Mouse (Mus musculus) midbrain, postnatal 0 days (tissue): Measurements from ENCODE around the gene Spdye4b. TPM values are rescaled to one million over a fixed set of nuclear protein-coding genes. Genes with fewer than 3 reads are reported as not detected.

Source experiments
- ATAC-seq: fragments of 200-750 bp; cut with Nextera tagmentation; 2 replicates; pipeline ENCODE4 v1.8.0; 2017; ENCODE audit warnings: moderate number of reproducible peaks, mild to moderate bottlenecking, moderate TSS enrichment, moderate library complexity; ENCODE audit not compliant: low FRiP score
- DNase-seq: peaks from one replicate; pipeline ENCODE4 v3.0.0-alpha.2; 2015; ENCODE audit warnings: low spot score
- H3K27ac ChIP-seq: fragments of 300-500 bp; sonication (generic); 2 replicates; pipeline ENCODE4 v1.5.1; 2014; ENCODE audit warnings: low read depth, mild to moderate bottlenecking, low read length, mixed read lengths
- H3K27me3 ChIP-seq: fragments of 300-500 bp; sonication (generic); 2 replicates; pipeline ENCODE4 v1.6.1; 2014; ENCODE audit warnings: low read length, control low read depth, mixed read lengths; ENCODE audit not compliant: insufficient read depth
- H3K36me3 ChIP-seq: fragments of 300-500 bp; sonication (generic); 2 replicates; pipeline ENCODE4 v1.6.1; 2014; ENCODE audit warnings: low read length, control low read depth, mixed read lengths; ENCODE audit not compliant: insufficient read depth
- H3K4me1 ChIP-seq: fragments of 300-500 bp; sonication (generic); 2 replicates; pipeline ENCODE4 v1.6.1; 2014; ENCODE audit warnings: mild to moderate bottlenecking, control low read depth, antibody characterized with exemption, low read length, mixed read lengths; ENCODE audit not compliant: insufficient read depth
- H3K4me2 ChIP-seq: fragments of 300-500 bp; sonication (generic); 2 replicates; pipeline ENCODE4 v1.6.1; 2014; ENCODE audit warnings: low read depth, mild to moderate bottlenecking, low read length, mixed read lengths; ENCODE audit not compliant: poor library complexity, severe bottlenecking
- H3K4me3 ChIP-seq: fragments of 300-500 bp; sonication (generic); 2 replicates; pipeline ENCODE4 v1.5.1; 2014; ENCODE audit warnings: low read depth, mild to moderate bottlenecking, low read length, moderate library complexity
- H3K9ac ChIP-seq: fragments of 300-500 bp; sonication (generic); replicated peaks from 2 replicates; pipeline ENCODE4 v1.6.1; 2014; ENCODE audit warnings: mild to moderate bottlenecking, low read length, moderate library complexity, mixed read lengths; ENCODE audit not compliant: poor library complexity, severe bottlenecking
- H3K9me3 ChIP-seq: fragments of 300-500 bp; sonication (generic); 2 replicates; pipeline ENCODE4 v1.6.1; 2016; ENCODE audit warnings: low read length, control low read depth
- CTCF ChIP-seq: IDR thresholded peaks from 2 replicates; pipeline ENCODE4 v1.5.1; 2016; ENCODE audit warnings: antibody characterized with exemption, mild to moderate bottlenecking
- WGBS: fragments of 180-500 bp; shearing (Covaris S2); extraction: QIAGEN DNeasy Blood & Tissue Kit; methylation state at CpG from one replicate; pipeline ENCODE4 v1.1.7; 2014; 5-methylcytosine and 5-hydroxymethylcytosine counted together
- microRNA-seq: library from miRNA; unstranded; fragments of <30 nt; microRNA quantifications from one replicate; pipeline ENCODE4, GENCODE M21; 2016; ENCODE audit warnings: borderline number of aligned reads
- polyA plus RNA-seq: library from polyadenylated mRNA; unstranded; fragments of >200 nt; fragmentation: Nextera tagmentation; extraction: Ambion mirVana; gene quantifications from 2 replicates; pipeline ENCODE4 v1.2.1, GENCODE M21; 2015
- total RNA-seq: library from RNA; depleted of rRNA; stranded (reverse); fragments of >200 nt; gene quantifications from 2 replicates; pipeline ENCODE4 v1.2.3, GENCODE M21; 2014; rRNA removed

The Spdye4b gene
- total and polyA plus RNA-seq, 2 experiments from 2014 or later, result not detected

DNA sequence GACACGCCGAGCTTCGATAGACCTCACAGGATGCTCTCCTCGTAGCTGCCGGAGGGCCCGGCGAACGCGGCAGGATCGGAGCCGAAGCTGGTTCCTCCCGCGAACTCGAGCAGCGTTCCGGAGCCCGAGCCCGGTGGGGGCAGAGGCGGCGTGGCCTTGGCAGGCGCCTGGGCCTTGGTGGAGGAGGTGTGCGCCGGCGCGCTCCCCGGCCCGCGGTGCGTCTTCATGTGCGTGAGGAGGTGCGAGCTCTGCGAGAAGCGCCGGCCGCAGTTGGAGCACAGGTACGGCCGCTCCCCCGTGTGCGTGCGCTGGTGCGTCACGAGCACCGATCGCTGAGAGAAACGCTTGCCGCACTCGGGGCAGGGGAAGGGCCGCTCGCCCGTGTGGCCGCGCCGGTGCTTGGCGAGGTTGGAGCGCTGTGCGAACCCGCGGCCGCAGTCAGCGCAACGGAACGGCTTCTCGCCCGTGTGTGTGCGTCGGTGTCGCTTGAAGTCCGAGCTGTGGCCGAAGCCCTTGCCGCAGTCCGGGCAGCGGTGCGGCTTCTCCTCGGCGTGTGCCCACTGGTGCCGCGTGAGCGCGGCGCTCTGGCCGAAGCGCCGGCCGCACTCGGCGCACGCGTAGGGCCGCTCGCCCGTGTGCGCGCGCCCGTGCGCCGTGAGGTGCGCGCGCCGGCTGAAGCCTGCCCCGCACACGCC, 72.5 kb downstream of the Spdye4b start:
- Histone ChIP-seq H3K36me3 (peaks cover 48% of the 10 kb centered on the region), H3K4me2 (peak overlapping the region; percentile 41), H3K27me3 (0 out of 2 replicates have a peak, but pooled peaks cover 17% of the 10 kb centered on the region), H3K4me3 (peak overlapping the region; percentile 19; the same call in 1 of the 2 replicates), H3K9ac (peak overlapping the region; percentile 39; the same call in 1 of the 2 replicates), H3K9me3 (no peaks in the 10 kb centered on the region), H3K4me1 (no peaks in the 10 kb centered on the region), H3K27ac (no peak overlapping the region; the same call in 1 of the 2 replicates)
- 13% methylated on average over 103 of the region's 103 CpGs for WGBS
- peak; percentile 45 for ATAC-seq
- no peak for TF ChIP-seq CTCF
- no peak for DNase-seq

DNA sequence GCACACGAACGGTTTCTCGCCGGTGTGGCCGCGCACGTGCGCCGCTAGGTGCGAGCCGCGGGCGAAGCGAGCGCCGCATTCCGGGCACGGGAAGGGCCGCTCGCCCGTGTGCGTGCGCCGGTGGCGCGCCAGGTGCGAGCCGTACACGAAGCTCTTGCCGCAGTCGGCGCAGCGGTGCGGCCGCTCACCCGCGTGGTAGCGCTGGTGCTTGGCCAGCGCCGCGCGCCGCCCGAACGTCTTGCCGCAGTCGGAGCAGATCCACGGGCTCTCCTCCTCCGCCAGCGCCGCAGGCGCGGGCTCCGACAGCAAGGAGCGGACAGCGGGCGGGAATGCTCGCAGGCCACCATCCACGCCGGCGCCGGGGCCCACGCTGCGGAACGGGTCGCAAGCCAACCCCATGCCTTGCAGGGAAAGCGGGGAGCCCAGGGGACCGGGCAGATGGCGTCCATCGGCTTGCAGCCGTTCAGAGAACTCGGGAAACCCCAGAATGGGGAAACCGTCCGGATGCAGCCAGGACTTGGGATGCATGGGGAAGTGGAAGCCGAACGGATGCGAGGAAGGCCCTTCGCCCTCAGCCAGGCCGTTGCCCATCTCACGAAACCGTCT, 73.2 kb downstream of the Spdye4b start:
- Histone ChIP-seq H3K9ac (peak overlapping the region; percentile 39), H3K4me3 (peak overlapping the region; percentile 19), H3K27ac (no peak overlapping the region), H3K4me2 (peak overlapping the region; percentile 41), H3K36me3 (peaks cover 50% of the 10 kb centered on the region), H3K4me1 (no peaks in the 10 kb centered on the region), H3K9me3 (no peaks in the 10 kb centered on the region), H3K27me3 (0 out of 2 replicates have a peak, but pooled peaks cover 17% of the 10 kb centered on the region)
- ATAC-seq, result peak; percentile 22; the same call in 1 of the 2 replicates
- TF ChIP-seq CTCF, result no peak
- 9% methylated on average over 76 of the region's 81 CpGs for WGBS
- DNase-seq, result peak; percentile 41

Small RNA genes within 50 kb of the gene (microRNA-seq; reads per million reads assigned to microRNA genes)
- not detected for gene Gm44405

Other genes with a start within 250 kb of the Spdye4b start
- 536 and 616 TPM in 2 replicates for gene Fscn1, start 220.7 kb upstream of the Spdye4b start, total RNA-seq
- 485 and 504 TPM in 2 replicates for gene Fscn1, start 220.7 kb upstream of the Spdye4b start, polyA plus RNA-seq
- 37.0 and 40.7 TPM in 2 replicates for gene Rnf216, start 68.0 kb upstream of the Spdye4b start, total RNA-seq
- gene Rnf216, start 68.0 kb upstream of the Spdye4b start, polyA plus RNA-seq, result 22.1 and 27.5 TPM in 2 replicates
- gene Olfr718-ps1, start 33.4 kb upstream of the Spdye4b start, total RNA-seq, result not detected in 2 replicates
- gene Olfr718-ps1, start 33.4 kb upstream of the Spdye4b start, polyA plus RNA-seq, result not detected in 2 replicates
- gene Rbak, start 242 bp upstream of the Spdye4b start, total RNA-seq, result 15.2 and 22.7 TPM in 2 replicates
- 9.1 and 9.2 TPM in 2 replicates for gene Rbak, start 242 bp upstream of the Spdye4b start, polyA plus RNA-seq
- gene Spdye4a, start 45.9 kb downstream of the Spdye4b start, total RNA-seq, result not detected in 2 replicates
- gene Spdye4a, start 45.9 kb downstream of the Spdye4b start, polyA plus RNA-seq, result 0.09 TPM in 1 of 2 replicates, not detected in the other
- gene Zfp12, start 54.1 kb downstream of the Spdye4b start, total RNA-seq, result 31.1 and 36.1 TPM in 2 replicates
- gene Zfp12, start 54.1 kb downstream of the Spdye4b start, polyA plus RNA-seq, result 10.7 and 11.8 TPM in 2 replicates
- 32.1 and 36.0 TPM in 2 replicates for gene Zfp316, start 89.0 kb downstream of the Spdye4b start, total RNA-seq
- 6.2 and 6.8 TPM in 2 replicates for gene Zfp316, start 89.0 kb downstream of the Spdye4b start, polyA plus RNA-seq
- gene Zfp853, start 112.6 kb downstream of the Spdye4b start, total RNA-seq, result 27.5 and 31.3 TPM in 2 replicates
- 0.62 and 0.81 TPM in 2 replicates for gene Zfp853, start 112.6 kb downstream of the Spdye4b start, polyA plus RNA-seq
- gene E130309D02Rik, start 134.3 kb downstream of the Spdye4b start, total RNA-seq, result 28.9 and 34.0 TPM in 2 replicates
- 18.3 and 19.6 TPM in 2 replicates for gene E130309D02Rik, start 134.3 kb downstream of the Spdye4b start, polyA plus RNA-seq
- gene Zdhhc4, start 148.2 kb downstream of the Spdye4b start, total RNA-seq, result 70.8 and 93.0 TPM in 2 replicates
- gene Zdhhc4, start 148.2 kb downstream of the Spdye4b start, polyA plus RNA-seq, result 94.5 and 96.9 TPM in 2 replicates
- gene Grid2ip, start 176.3 kb downstream of the Spdye4b start, total RNA-seq, result 2.3 and 2.8 TPM in 2 replicates
- 0.33 and 0.60 TPM in 2 replicates for gene Grid2ip, start 176.3 kb downstream of the Spdye4b start, polyA plus RNA-seq
- 82.4 and 97.3 TPM in 2 replicates for gene Kdelr2, start 222.8 kb downstream of the Spdye4b start, total RNA-seq
- 128 and 138 TPM in 2 replicates for gene Kdelr2, start 222.8 kb downstream of the Spdye4b start, polyA plus RNA-seq